Mouse (Mus musculus): ENCODE data around the gene Acsm2. TPM values are rescaled to one million over a fixed set of nuclear protein-coding genes. Genes with fewer than 3 reads are reported as not detected.

Acsm2 gene
- polyA plus RNA-seq (2015; fragmentation: Nextera tagmentation; extraction: Ambion mirVana) = not detected in 2 replicates

GRCm38 (mm10) chr7:119554040-119554439 lies at the start of gene Acsm2:
Acsm2 (plus strand) TSS chr7:119554340.
- Histone ChIP-seq H3K4me3 (replicated peaks; ENCODE audit: low read length) (no peak within 1 kb of the TSS), H3K9ac (replicated peaks; ENCODE audit: low read depth, low read length) (no peak within 1 kb of the TSS), H3K27ac (ENCODE audit: low read length) (no peak within 1 kb of the TSS), H3K27me3 (replicated peaks; ENCODE audit: control insufficient read depth, insufficient read depth, low read length) (no peaks in the 10 kb centered on the region), H3K36me3 (ENCODE audit: control insufficient read depth, insufficient read depth) (no peaks in the 10 kb centered on the region), H3K4me1 (replicated peaks; ENCODE audit: control insufficient read depth, insufficient read depth, low read length) (no peaks in the 10 kb centered on the region), H3K4me2 (ENCODE audit: low read length) (no peak within 1 kb of the TSS), H3K9me3 (ENCODE audit: control insufficient read depth, low read length) (no peaks in the 10 kb centered on the region)
- WGBS = 90% methylated on average over 1 of the region's 1 CpGs
- ATAC-seq = no peak

GRCm38 (mm10) chr7:119511143-119511542 lies 43.0 kb upstream of the Acsm2 start:
- H3K36me3 ChIP-seq (ENCODE audit: control insufficient read depth, insufficient read depth) = no peaks in the 10 kb centered on the region
- no peaks in the 10 kb centered on the region for H3K4me1 ChIP-seq (replicated peaks; ENCODE audit: control insufficient read depth, insufficient read depth, low read length)
- no peak overlapping the region for H3K27ac ChIP-seq (ENCODE audit: low read length)

GRCm38 (mm10) chr7:119513056-119513455 lies 41.1 kb upstream of the Acsm2 start:
- no peak overlapping the region for H3K4me2 ChIP-seq (ENCODE audit: low read length)
- no peak overlapping the region for H3K27ac ChIP-seq (ENCODE audit: low read length)
- H3K27me3 ChIP-seq (replicated peaks; ENCODE audit: control insufficient read depth, insufficient read depth, low read length) = no peaks in the 10 kb centered on the region
- no peaks in the 10 kb centered on the region for H3K9me3 ChIP-seq (ENCODE audit: control insufficient read depth, low read length)
- no peak overlapping the region for H3K9ac ChIP-seq (replicated peaks; ENCODE audit: low read depth, low read length)
- no peak overlapping the region for H3K4me3 ChIP-seq (replicated peaks; ENCODE audit: low read length)
- ATAC-seq = no peak
- WGBS = 22% methylated on average over 7 of the region's 7 CpGs
- H3K36me3 ChIP-seq (ENCODE audit: control insufficient read depth, insufficient read depth) = no peaks in the 10 kb centered on the region
- H3K4me1 ChIP-seq (replicated peaks; ENCODE audit: control insufficient read depth, insufficient read depth, low read length) = no peaks in the 10 kb centered on the region

More at GRCm38 (mm10) chr7:119511143-119511542, 43.0 kb upstream of the Acsm2 start:
- Histone ChIP-seq H3K4me3 (replicated peaks; ENCODE audit: low read length) (no peak overlapping the region), H3K4me2 (ENCODE audit: low read length) (no peak overlapping the region), H3K9ac (replicated peaks; ENCODE audit: low read depth, low read length) (no peak overlapping the region), H3K9me3 (ENCODE audit: control insufficient read depth, low read length) (no peaks in the 10 kb centered on the region), H3K27me3 (replicated peaks; ENCODE audit: control insufficient read depth, insufficient read depth, low read length) (no peaks in the 10 kb centered on the region)
- WGBS = 84% methylated on average over 4 of the region's 4 CpGs
- ATAC-seq = no peak

- Histone ChIP-seq H3K4me1 (replicated peaks; ENCODE audit: control insufficient read depth, insufficient read depth, low read length) (no peaks in the 10 kb centered on the region), H3K4me2 (ENCODE audit: low read length) (no peak overlapping the region), H3K36me3 (ENCODE audit: control insufficient read depth, insufficient read depth) (no peaks in the 10 kb centered on the region), H3K9ac (replicated peaks; ENCODE audit: low read depth, low read length) (no peak overlapping the region), H3K9me3 (ENCODE audit: control insufficient read depth, low read length) (no peaks in the 10 kb centered on the region), H3K4me3 (replicated peaks; ENCODE audit: low read length) (no peak overlapping the region), H3K27ac (ENCODE audit: low read length) (no peak overlapping the region), H3K27me3 (replicated peaks; ENCODE audit: control insufficient read depth, insufficient read depth, low read length) (no peaks in the 10 kb centered on the region)
- peak; percentile 43; the same call in 1 of the 2 replicates for ATAC-seq
- WGBS = 68% methylated on average over 10 of the region's 10 CpGs
Measured at GRCm38 (mm10) chr7:119515492-119516271, 38.5 kb upstream of the Acsm2 start.

- no peak overlapping the region for H3K4me3 ChIP-seq (replicated peaks; ENCODE audit: low read length)
- WGBS = 76% methylated on average over 7 of the region's 7 CpGs
- H3K4me2 ChIP-seq (ENCODE audit: low read length) = no peak overlapping the region
- no peaks in the 10 kb centered on the region for H3K4me1 ChIP-seq (replicated peaks; ENCODE audit: control insufficient read depth, insufficient read depth, low read length)
- no peak overlapping the region for H3K9ac ChIP-seq (replicated peaks; ENCODE audit: low read depth, low read length)
- no peaks in the 10 kb centered on the region for H3K27me3 ChIP-seq (replicated peaks; ENCODE audit: control insufficient read depth, insufficient read depth, low read length)
- H3K27ac ChIP-seq (ENCODE audit: low read length) = no peak overlapping the region
- ATAC-seq = no peak
- no peaks in the 10 kb centered on the region for H3K9me3 ChIP-seq (ENCODE audit: control insufficient read depth, low read length)
- no peaks in the 10 kb centered on the region for H3K36me3 ChIP-seq (ENCODE audit: control insufficient read depth, insufficient read depth)
Measured at GRCm38 (mm10) chr7:119516272-119516558, 37.9 kb upstream of the Acsm2 start.

GRCm38 (mm10) chr7:119519163-119519562 lies 35.0 kb upstream of the Acsm2 start, which contains the start of gene Acsm5:
Acsm5 (plus strand) TSS chr7:119519463.
- Histone ChIP-seq H3K4me2 (ENCODE audit: low read length) (no peak within 1 kb of the TSS), H3K4me3 (replicated peaks; ENCODE audit: low read length) (no peak within 1 kb of the TSS), H3K27me3 (replicated peaks; ENCODE audit: control insufficient read depth, insufficient read depth, low read length) (no peaks in the 10 kb centered on the region), H3K27ac (ENCODE audit: low read length) (no peak within 1 kb of the TSS), H3K9me3 (ENCODE audit: control insufficient read depth, low read length) (no peaks in the 10 kb centered on the region), H3K36me3 (ENCODE audit: control insufficient read depth, insufficient read depth) (no peaks in the 10 kb centered on the region), H3K9ac (replicated peaks; ENCODE audit: low read depth, low read length) (no peak within 1 kb of the TSS), H3K4me1 (replicated peaks; ENCODE audit: control insufficient read depth, insufficient read depth, low read length) (no peaks in the 10 kb centered on the region)
- WGBS = 73% methylated on average over 5 of the region's 5 CpGs
- ATAC-seq = no peak

GRCm38 (mm10) chr7:119519654-119520053 lies 34.5 kb upstream of the Acsm2 start:
- WGBS = 48% methylated on average over 5 of the region's 5 CpGs
- no peak overlapping the region for H3K4me2 ChIP-seq (ENCODE audit: low read length)
- H3K9me3 ChIP-seq (ENCODE audit: control insufficient read depth, low read length) = no peaks in the 10 kb centered on the region
- H3K4me3 ChIP-seq (replicated peaks; ENCODE audit: low read length) = no peak overlapping the region
- no peaks in the 10 kb centered on the region for H3K4me1 ChIP-seq (replicated peaks; ENCODE audit: control insufficient read depth, insufficient read depth, low read length)
- H3K9ac ChIP-seq (replicated peaks; ENCODE audit: low read depth, low read length) = no peak overlapping the region
- no peaks in the 10 kb centered on the region for H3K27me3 ChIP-seq (replicated peaks; ENCODE audit: control insufficient read depth, insufficient read depth, low read length)
- no peak overlapping the region for H3K27ac ChIP-seq (ENCODE audit: low read length)
- ATAC-seq = no peak
- no peaks in the 10 kb centered on the region for H3K36me3 ChIP-seq (ENCODE audit: control insufficient read depth, insufficient read depth)

- 79% methylated on average over 3 of the region's 3 CpGs for WGBS
- no peak overlapping the region for H3K4me2 ChIP-seq (ENCODE audit: low read length)
- ATAC-seq = no peak
- H3K27me3 ChIP-seq (replicated peaks; ENCODE audit: control insufficient read depth, insufficient read depth, low read length) = no peaks in the 10 kb centered on the region
- no peaks in the 10 kb centered on the region for H3K36me3 ChIP-seq (ENCODE audit: control insufficient read depth, insufficient read depth)
- H3K9me3 ChIP-seq (ENCODE audit: control insufficient read depth, low read length) = no peaks in the 10 kb centered on the region
- H3K27ac ChIP-seq (ENCODE audit: low read length) = no peak overlapping the region
- H3K4me1 ChIP-seq (replicated peaks; ENCODE audit: control insufficient read depth, insufficient read depth, low read length) = peaks cover 10% of the 10 kb centered on the region
- H3K4me3 ChIP-seq (replicated peaks; ENCODE audit: low read length) = no peak overlapping the region
- no peak overlapping the region for H3K9ac ChIP-seq (replicated peaks; ENCODE audit: low read depth, low read length)
Measured at GRCm38 (mm10) chr7:119521816-119522215, 32.3 kb upstream of the Acsm2 start.

- H3K4me3 ChIP-seq (replicated peaks; ENCODE audit: low read length) = no peak overlapping the region
- H3K4me2 ChIP-seq (ENCODE audit: low read length) = no peak overlapping the region
- H3K4me1 ChIP-seq (replicated peaks; ENCODE audit: control insufficient read depth, insufficient read depth, low read length) = peaks cover 10% of the 10 kb centered on the region
- WGBS = 89% methylated on average over 1 of the region's 1 CpGs
- no peak overlapping the region for H3K9ac ChIP-seq (replicated peaks; ENCODE audit: low read depth, low read length)
- ATAC-seq = no peak
- H3K27ac ChIP-seq (ENCODE audit: low read length) = no peak overlapping the region
- H3K36me3 ChIP-seq (ENCODE audit: control insufficient read depth, insufficient read depth) = no peaks in the 10 kb centered on the region
- H3K27me3 ChIP-seq (replicated peaks; ENCODE audit: control insufficient read depth, insufficient read depth, low read length) = no peaks in the 10 kb centered on the region
- H3K9me3 ChIP-seq (ENCODE audit: control insufficient read depth, low read length) = no peaks in the 10 kb centered on the region
Measured at GRCm38 (mm10) chr7:119522385-119522784, 31.8 kb upstream of the Acsm2 start.
